Mouse (Mus musculus) G1E (cell line): Measurements from ENCODE around the gene Calcr. TPM values are rescaled to one million over a fixed set of nuclear protein-coding genes. Genes with fewer than 3 reads are reported as not detected.

ENCODE experiments used
- ATAC-seq: 2 replicates; pipeline ENCODE4 v1.8.0; 2016; ENCODE audit warnings: mild to moderate bottlenecking; ENCODE audit not compliant: insufficient number of reproducible peaks, poor library complexity, low FRiP score, severe bottlenecking; ENCODE audit errors: extremely low read depth
- DNase-seq: peaks from one replicate; pipeline ENCODE4 v3.0.0; 2012; ENCODE audit warnings: low spot score
- H3K27me3 ChIP-seq: 2 replicates; pipeline ENCODE4 v1.6.1; 2012; ENCODE audit warnings: mild to moderate bottlenecking, low read length, inconsistent platforms; ENCODE audit not compliant: insufficient read depth
- H3K36me3 ChIP-seq: replicated peaks from 2 replicates; pipeline ENCODE3; 2012; ENCODE audit warnings: mild to moderate bottlenecking, inconsistent platforms
- H3K4me1 ChIP-seq: 2 replicates; pipeline ENCODE4 v1.6.1; 2012; ENCODE audit warnings: low read depth, low read length, inconsistent platforms, mixed read lengths; ENCODE audit not compliant: insufficient read depth
- H3K4me3 ChIP-seq: 2 replicates; pipeline ENCODE4 v1.5.1; 2012; ENCODE audit warnings: low read depth, mild to moderate bottlenecking, inconsistent platforms, low read length, moderate library complexity, mixed read lengths
- H3K9me3 ChIP-seq: replicated peaks from 2 replicates; pipeline ENCODE4 v1.6.1; 2012; ENCODE audit warnings: inconsistent platforms
- CTCF ChIP-seq: IDR thresholded peaks from 2 replicates; pipeline ENCODE4 v1.5.1; 2012; ENCODE audit warnings: low read depth, low read length, inconsistent platforms, mixed read lengths
- GATA1 ChIP-seq: IDR thresholded peaks from 2 replicates; pipeline ENCODE4 v1.6.1; 2012; ENCODE audit warnings: borderline replicate concordance, low read length, inconsistent platforms, mixed read lengths
- GATA2 ChIP-seq: IDR thresholded peaks from 2 replicates; pipeline ENCODE4 v1.6.1; 2012; ENCODE audit warnings: low read depth, low read length, inconsistent platforms, borderline replicate concordance
- POLR2AphosphoS5 ChIP-seq: IDR thresholded peaks from 2 replicates; pipeline ENCODE4 v1.6.1; 2012; ENCODE audit warnings: low read depth, low read length, inconsistent platforms; ENCODE audit not compliant: insufficient replicate concordance
- TAL1 ChIP-seq: conservative IDR thresholded peaks from 2 replicates; pipeline ENCODE4 v1.6.1; 2012; ENCODE audit warnings: low read depth, low read length, inconsistent platforms, mixed read lengths
- polyA plus RNA-seq: library from polyadenylated mRNA; stranded (reverse); fragments of >175 nt; gene quantifications from 2 replicates; pipeline ENCODE4 v1.2.3, GENCODE M21; 2012
- total RNA-seq, 2 experiments: library from RNA; stranded (forward) in 1 of 2; stranded (reverse) in 1 of 2; fragments of 200-1000 nt in 1 of 2; fragments of >200 nt in 1 of 2; fragmentation: Nextera tagmentation in 1 of 2; gene quantifications; 2 replicates each; pipeline ENCODE4 v1.2.3; 2014 to 2017

Gene Calcr
- total RNA-seq (2014; fragmentation: Nextera tagmentation) (not detected in 2 replicates), total RNA-seq (2017) (not detected in 2 replicates), polyA plus RNA-seq (not detected in 2 replicates)

DNA sequence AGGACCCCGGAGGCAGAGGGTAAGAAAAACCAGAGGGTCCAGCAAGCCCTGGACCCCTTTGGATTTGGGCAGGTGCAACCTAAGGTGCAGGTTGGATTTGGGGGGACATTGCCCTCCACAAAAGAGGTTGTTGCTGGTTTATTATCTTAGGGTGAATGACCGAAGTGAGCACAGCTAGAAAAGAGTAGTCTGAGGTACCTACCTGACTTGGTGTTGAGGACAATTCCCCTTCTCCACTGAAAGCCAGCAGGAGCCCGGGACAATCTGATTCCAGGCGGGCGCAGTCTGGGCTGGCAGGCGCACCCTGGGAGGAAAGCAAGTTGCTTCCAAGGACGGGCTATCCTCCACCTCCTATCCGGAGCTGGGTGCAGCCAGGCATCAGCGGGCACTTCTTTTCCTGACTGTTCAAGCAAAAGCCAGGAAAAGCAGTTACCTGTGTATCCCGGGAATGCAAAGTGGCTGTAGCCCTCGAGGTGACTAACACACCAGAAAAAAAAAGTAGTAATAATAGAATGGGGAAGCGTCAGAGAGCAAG lies at the start of gene Calcr:
TSS of gene Calcr (minus strand) at position 485 of the 535 bp plus-strand sequence.
- no peak for TF ChIP-seq CTCF
- no peak for TF ChIP-seq GATA2
- no peak for TF ChIP-seq TAL1
- TF ChIP-seq POLR2AphosphoS5: no peak
- no peak for TF ChIP-seq GATA1
- DNase-seq (no peak), ATAC-seq (no peak)
- no peak within 1 kb of the TSS for H3K4me3 ChIP-seq
- H3K9me3 ChIP-seq: no peaks in the 10 kb centered on the region
- H3K4me1 ChIP-seq: no peaks in the 10 kb centered on the region
- peaks cover 7% of the 10 kb centered on the region; the same call in 1 of the 2 replicates for H3K27me3 ChIP-seq
- no peaks in the 10 kb centered on the region for H3K36me3 ChIP-seq

- DNase-seq (no peak), ATAC-seq (no peak)
- Histone ChIP-seq H3K27me3 (peaks cover 7% of the 10 kb centered on the region; the same call in 1 of the 2 replicates), H3K36me3 (no peaks in the 10 kb centered on the region), H3K4me1 (no peaks in the 10 kb centered on the region), H3K4me3 (no peak overlapping the region), H3K9me3 (no peaks in the 10 kb centered on the region)
- TF ChIP-seq POLR2AphosphoS5: no peak
- TF ChIP-seq CTCF: no peak
- TF ChIP-seq GATA2: no peak
These were observed 3.0 kb upstream of the Calcr start for GRCm38 (mm10) chr6:3767485-3767884.

- no peaks in the 10 kb centered on the region for H3K9me3 ChIP-seq
- TF ChIP-seq GATA2: no peak
- TF ChIP-seq POLR2AphosphoS5: no peak
- no peak for TF ChIP-seq GATA1
- no peak for TF ChIP-seq CTCF
- no peak for TF ChIP-seq TAL1
- H3K4me3 ChIP-seq: no peak overlapping the region
- H3K4me1 ChIP-seq: no peaks in the 10 kb centered on the region
- peaks cover 7% of the 10 kb centered on the region; the same call in 1 of the 2 replicates for H3K27me3 ChIP-seq
- DNase-seq (no peak), ATAC-seq (no peak)
- H3K36me3 ChIP-seq: no peaks in the 10 kb centered on the region
These were observed 1.1 kb downstream of the Calcr start for GRCm38 (mm10) chr6:3763171-3763967.

DNA sequence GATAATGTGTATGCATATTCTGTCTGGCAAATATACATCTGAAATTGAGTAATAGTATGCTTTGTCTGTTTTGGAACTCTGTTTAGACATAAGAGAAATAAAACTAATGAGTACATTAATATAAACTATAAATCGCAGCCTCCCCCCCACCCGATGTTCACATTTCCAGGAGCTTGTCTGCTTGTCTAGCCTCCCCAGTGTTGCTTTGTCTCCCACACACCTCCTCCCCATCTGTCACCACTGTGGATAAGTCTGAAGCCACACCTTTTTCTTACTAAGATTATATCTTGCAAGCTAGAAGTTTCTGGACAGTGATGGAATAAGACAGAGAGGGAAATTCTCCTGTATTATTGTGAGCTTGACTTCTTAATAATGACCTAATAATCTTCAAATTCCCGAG lies 12.9 kb downstream of the Calcr start:
- ATAC-seq (no peak), DNase-seq (no peak)
- H3K36me3 ChIP-seq: no peaks in the 10 kb centered on the region
- no peaks in the 10 kb centered on the region for H3K4me1 ChIP-seq
- H3K27me3 ChIP-seq: no peaks in the 10 kb centered on the region
- TF ChIP-seq POLR2AphosphoS5 (no peak), GATA1 (no peak), GATA2 (no peak), TAL1 (no peak), CTCF (no peak)
- no peaks in the 10 kb centered on the region for H3K9me3 ChIP-seq
- H3K4me3 ChIP-seq: no peak overlapping the region

- Histone ChIP-seq H3K4me1 (no peaks in the 10 kb centered on the region), H3K27me3 (no peaks in the 10 kb centered on the region), H3K4me3 (no peak overlapping the region), H3K36me3 (no peaks in the 10 kb centered on the region), H3K9me3 (no peaks in the 10 kb centered on the region)
- ATAC-seq (no peak), DNase-seq (no peak)
- TF ChIP-seq POLR2AphosphoS5: no peak
- TF ChIP-seq GATA2: no peak
- TF ChIP-seq GATA1: no peak
- no peak for TF ChIP-seq TAL1
- TF ChIP-seq CTCF: no peak
These were observed 14.9 kb downstream of the Calcr start for GRCm38 (mm10) chr6:3749624-3750023.

GRCm38 (mm10) chr6:3745546-3745945 lies 19.0 kb downstream of the Calcr start:
- H3K27me3 ChIP-seq: peaks cover 2% of the 10 kb centered on the region; the same call in 1 of the 2 replicates
- TF ChIP-seq CTCF (no peak), GATA1 (no peak), TAL1 (no peak), POLR2AphosphoS5 (no peak), GATA2 (no peak)
- no peak overlapping the region for H3K4me3 ChIP-seq
- no peaks in the 10 kb centered on the region for H3K36me3 ChIP-seq
- DNase-seq (no peak), ATAC-seq (no peak)
- H3K9me3 ChIP-seq: no peaks in the 10 kb centered on the region
- H3K4me1 ChIP-seq: no peaks in the 10 kb centered on the region
